Mouse (Mus musculus) spleen, adult 2 months (tissue): ENCODE results near the gene Rtp1.

Experiments
- CTCF ChIP-seq: fragments of 200-500 bp; IDR thresholded peaks from 2 replicates; pipeline ENCODE4 v1.5.1; 2011; ENCODE audit warnings: mild to moderate bottlenecking, inconsistent platforms; ENCODE audit not compliant: insufficient read depth, insufficient read length, insufficient replicate concordance; ENCODE audit errors: extremely low read depth
- POLR2A ChIP-seq: fragments of 200-500 bp; IDR thresholded peaks from 2 replicates; pipeline ENCODE4 v1.6.1; 2011; ENCODE audit warnings: low read depth, low read length, inconsistent platforms

DNA sequence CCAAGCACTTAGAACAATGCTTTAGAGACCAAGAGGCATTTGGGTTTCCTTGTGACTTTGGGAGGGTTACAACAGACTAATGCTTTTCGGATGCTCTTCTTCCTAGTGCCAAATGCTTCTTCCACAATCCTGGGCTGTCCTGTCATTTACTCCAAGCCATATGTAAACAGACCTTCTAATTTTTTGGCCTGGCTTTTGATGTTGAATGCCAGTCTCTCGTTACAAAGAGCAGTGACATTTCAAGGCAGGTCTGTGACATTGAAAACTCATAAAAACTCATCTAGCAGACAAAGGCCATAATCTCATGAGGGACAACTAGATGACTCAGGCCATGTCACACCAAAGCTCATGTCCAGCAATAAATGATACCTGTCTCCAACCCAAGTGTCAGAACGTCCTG lies 43.1 kb downstream of the Rtp1 start:
- TF ChIP-seq CTCF (no peak), POLR2A (no peak)
